Mouse (Mus musculus) midbrain, embryonic 12.5 days (tissue): ENCODE results near the gene Hist3h2a. TPM values are rescaled to one million over a fixed set of nuclear protein-coding genes. Genes with fewer than 3 reads are reported as not detected.

Experiments
- ATAC-seq: fragments of 200-750 bp; cut with Nextera tagmentation; 2 replicates; pipeline ENCODE4 v1.8.0; 2017; ENCODE audit warnings: low read depth, moderate TSS enrichment, moderate library complexity; ENCODE audit not compliant: low FRiP score
- H3K27ac ChIP-seq: fragments of 300-500 bp; sonication (generic); replicated peaks from 2 replicates; pipeline ENCODE4 v1.5.1; 2016; ENCODE audit warnings: mild to moderate bottlenecking
- H3K27me3 ChIP-seq: fragments of 300-500 bp; sonication (generic); 2 replicates; pipeline ENCODE4 v1.6.1; 2016; ENCODE audit warnings: mild to moderate bottlenecking
- H3K36me3 ChIP-seq: fragments of 300-500 bp; sonication (generic); 2 replicates; pipeline ENCODE4 v1.6.1; 2016
- H3K4me1 ChIP-seq: fragments of 300-500 bp; sonication (generic); 2 replicates; pipeline ENCODE4 v1.6.1; 2016
- H3K4me2 ChIP-seq: fragments of 300-500 bp; sonication (generic); replicated peaks from 2 replicates; pipeline ENCODE4 v1.6.1; 2016; ENCODE audit warnings: mild to moderate bottlenecking, moderate library complexity
- H3K4me3 ChIP-seq: fragments of 300-500 bp; sonication (generic); 2 replicates; pipeline ENCODE4 v1.5.1; 2016; ENCODE audit warnings: mild to moderate bottlenecking
- H3K9ac ChIP-seq: fragments of 300-500 bp; sonication (generic); replicated peaks from 2 replicates; pipeline ENCODE4 v1.6.1; 2016; ENCODE audit warnings: mild to moderate bottlenecking, moderate library complexity
- H3K9me3 ChIP-seq: fragments of 300-500 bp; sonication (generic); 2 replicates; pipeline ENCODE4 v1.6.1; 2016; ENCODE audit warnings: mild to moderate bottlenecking
- WGBS: fragments of 180-500 bp; shearing (Covaris S2); methylation state at CpG from one replicate; pipeline ENCODE4 v1.1.7; 2016; 5-methylcytosine and 5-hydroxymethylcytosine counted together
- polyA plus RNA-seq: library from polyadenylated mRNA; unstranded; fragments of >200 nt; fragmentation: Nextera tagmentation; extraction: Ambion mirVana; gene quantifications from 2 replicates; pipeline ENCODE4 v1.2.1, GENCODE M21; 2016

The Hist3h2a gene
- polyA plus RNA-seq, 1 experiment from 2014 or later, result 87.5 TPM

DNA sequence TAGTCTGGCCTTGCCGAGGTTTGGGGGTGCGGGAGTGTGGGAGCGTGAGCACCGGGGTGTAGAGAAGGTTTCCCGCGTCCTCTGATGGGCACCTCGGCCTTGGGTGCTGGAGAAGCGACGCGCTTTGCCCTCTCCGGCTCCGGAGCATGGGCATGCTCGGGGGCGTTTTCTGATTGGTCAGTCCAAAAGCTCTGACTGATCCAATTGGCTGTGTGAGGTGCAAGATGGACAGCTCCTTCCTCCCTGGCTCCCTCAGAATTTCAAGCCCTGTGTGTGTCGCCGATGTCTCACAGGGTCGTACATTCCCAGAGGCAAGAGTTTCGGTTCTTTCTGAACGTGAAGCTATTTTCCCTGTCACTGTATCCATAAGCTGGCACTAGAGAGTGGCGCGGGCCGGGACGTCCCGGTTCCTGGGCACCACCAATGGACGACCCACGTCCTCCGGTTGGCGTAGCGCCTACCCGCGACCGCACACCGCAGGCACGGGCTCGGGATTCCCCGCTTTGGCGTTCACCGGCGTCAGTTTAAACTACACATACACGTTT is 5.5 kb downstream of the Hist3h2a start:
- peaks cover 40% of the 10 kb centered on the region for H3K4me1 ChIP-seq
- 0 out of 2 replicates have a peak, but pooled peaks cover 10% of the 10 kb centered on the region for H3K36me3 ChIP-seq
- peak overlapping the region; percentile 52 for H3K9ac ChIP-seq
- WGBS, result 4% methylated on average over 40 of the region's 40 CpGs
- H3K27me3 ChIP-seq, result peaks cover 37% of the 10 kb centered on the region
- no peaks in the 10 kb centered on the region for H3K9me3 ChIP-seq
- peak; percentile 85 for ATAC-seq
- peak overlapping the region; percentile 50 for H3K4me3 ChIP-seq
- peak overlapping the region; percentile 49; the same call in 1 of the 2 replicates for H3K27ac ChIP-seq
- peak overlapping the region; percentile 74 for H3K4me2 ChIP-seq

DNA sequence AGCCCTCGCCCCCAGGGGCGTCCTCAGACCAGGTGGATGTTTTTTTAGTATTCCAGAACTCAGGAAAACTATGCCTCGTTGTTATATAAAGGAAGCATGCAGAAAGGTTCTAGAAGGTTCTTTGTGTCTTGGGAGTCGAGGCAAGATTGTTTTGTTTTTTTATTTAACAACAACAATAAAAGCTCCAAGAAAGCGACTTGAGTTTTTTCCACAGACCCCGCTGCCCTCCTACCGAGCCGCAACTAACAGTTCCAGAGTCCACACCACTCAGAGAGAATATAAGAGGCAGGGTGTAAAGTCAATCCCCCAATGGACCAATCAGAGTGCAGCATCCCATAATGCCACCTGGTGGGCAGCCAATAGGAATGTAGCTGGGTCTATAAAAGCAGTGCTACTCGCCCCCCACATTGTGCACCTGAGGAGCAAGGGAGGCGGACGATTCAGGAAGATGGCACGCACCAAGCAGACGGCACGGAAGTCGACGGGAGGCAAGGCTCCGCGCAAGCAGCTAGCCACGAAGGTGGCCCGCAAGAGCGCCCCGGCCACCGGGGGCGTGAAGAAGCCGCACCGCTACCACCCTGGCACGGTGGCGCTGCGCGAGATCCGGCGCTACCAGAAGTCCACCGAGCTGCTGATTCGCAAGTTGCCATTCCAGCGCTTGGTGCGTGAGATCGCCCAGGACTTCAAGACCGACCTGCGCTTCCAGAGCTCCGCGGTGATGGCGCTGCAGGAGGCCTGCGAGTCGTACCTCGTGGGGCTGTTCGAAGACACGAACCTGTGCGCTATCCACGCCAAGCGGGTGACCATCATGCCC is 7.1 kb downstream of the Hist3h2a start:
- ATAC-seq, result no peak
- 0 out of 2 replicates have a peak, but pooled peaks cover 10% of the 10 kb centered on the region for H3K36me3 ChIP-seq
- peaks cover 37% of the 10 kb centered on the region for H3K27me3 ChIP-seq
- 68% methylated on average over 49 of the region's 50 CpGs for WGBS
- no peak overlapping the region for H3K4me3 ChIP-seq
- no peak overlapping the region for H3K4me2 ChIP-seq
- no peak overlapping the region for H3K9ac ChIP-seq
- H3K9me3 ChIP-seq, result no peaks in the 10 kb centered on the region
- H3K4me1 ChIP-seq, result peaks cover 36% of the 10 kb centered on the region
- H3K27ac ChIP-seq, result no peak overlapping the region

DNA sequence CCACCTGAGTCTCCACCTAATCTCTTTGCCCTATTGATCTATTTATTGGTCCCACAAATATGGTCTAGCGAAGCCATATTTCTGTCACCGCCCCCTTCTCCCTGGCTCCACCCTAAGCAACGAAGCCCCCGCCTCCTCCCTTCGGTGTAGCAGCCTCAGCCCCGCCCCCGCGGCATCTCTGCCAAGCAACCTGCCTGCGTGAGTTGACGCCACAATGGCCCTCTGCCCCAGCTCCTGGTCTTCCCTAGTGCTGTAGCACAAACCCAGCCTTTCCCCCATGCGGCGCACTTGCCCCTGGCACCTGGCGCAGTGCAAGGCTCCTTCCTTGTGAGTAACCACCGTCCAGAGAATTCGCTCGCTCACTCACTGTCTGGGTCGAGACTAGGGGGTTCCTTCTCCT is 9.1 kb downstream of the Hist3h2a start:
- H3K4me3 ChIP-seq, result no peak overlapping the region
- peaks cover 18% of the 10 kb centered on the region for H3K4me1 ChIP-seq
- no peaks in the 10 kb centered on the region for H3K9me3 ChIP-seq
- H3K4me2 ChIP-seq, result no peak overlapping the region
- H3K27me3 ChIP-seq, result peaks cover 28% of the 10 kb centered on the region
- no peak overlapping the region; the same call in 1 of the 2 replicates for H3K9ac ChIP-seq
- no peak for ATAC-seq
- no peak overlapping the region for H3K27ac ChIP-seq
- 44% methylated on average over 17 of the region's 17 CpGs for WGBS
- H3K36me3 ChIP-seq, result peaks cover 6% of the 10 kb centered on the region; the same call in 1 of the 2 replicates

DNA sequence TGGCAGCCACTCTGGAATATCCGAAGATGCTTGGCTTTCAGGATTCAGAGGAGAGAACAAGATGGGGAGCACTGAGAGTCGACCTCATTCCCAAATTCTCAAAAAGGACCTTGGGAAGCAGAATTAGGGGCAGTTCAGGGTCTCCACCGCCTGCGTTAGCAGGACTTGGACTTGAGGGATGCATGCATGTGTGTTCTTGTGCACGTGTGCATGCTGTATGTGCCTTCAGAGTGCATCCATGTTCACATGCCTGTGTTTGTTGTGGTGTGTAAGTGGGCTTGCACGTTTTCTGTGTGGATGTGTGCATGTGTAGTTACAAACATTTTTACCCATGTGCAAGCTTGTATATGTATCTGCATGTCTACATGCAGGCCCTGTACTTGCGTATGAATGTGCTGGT is 9.7 kb downstream of the Hist3h2a start:
- no peak overlapping the region for H3K9ac ChIP-seq
- no peak overlapping the region for H3K4me2 ChIP-seq
- 88% methylated on average over 7 of the region's 7 CpGs for WGBS
- H3K9me3 ChIP-seq, result no peaks in the 10 kb centered on the region
- no peak overlapping the region for H3K4me3 ChIP-seq
- ATAC-seq, result no peak
- peaks cover 11% of the 10 kb centered on the region; the same call in 1 of the 2 replicates for H3K36me3 ChIP-seq
- peaks cover 15% of the 10 kb centered on the region for H3K4me1 ChIP-seq
- no peak overlapping the region for H3K27ac ChIP-seq
- peaks cover 28% of the 10 kb centered on the region for H3K27me3 ChIP-seq

DNA sequence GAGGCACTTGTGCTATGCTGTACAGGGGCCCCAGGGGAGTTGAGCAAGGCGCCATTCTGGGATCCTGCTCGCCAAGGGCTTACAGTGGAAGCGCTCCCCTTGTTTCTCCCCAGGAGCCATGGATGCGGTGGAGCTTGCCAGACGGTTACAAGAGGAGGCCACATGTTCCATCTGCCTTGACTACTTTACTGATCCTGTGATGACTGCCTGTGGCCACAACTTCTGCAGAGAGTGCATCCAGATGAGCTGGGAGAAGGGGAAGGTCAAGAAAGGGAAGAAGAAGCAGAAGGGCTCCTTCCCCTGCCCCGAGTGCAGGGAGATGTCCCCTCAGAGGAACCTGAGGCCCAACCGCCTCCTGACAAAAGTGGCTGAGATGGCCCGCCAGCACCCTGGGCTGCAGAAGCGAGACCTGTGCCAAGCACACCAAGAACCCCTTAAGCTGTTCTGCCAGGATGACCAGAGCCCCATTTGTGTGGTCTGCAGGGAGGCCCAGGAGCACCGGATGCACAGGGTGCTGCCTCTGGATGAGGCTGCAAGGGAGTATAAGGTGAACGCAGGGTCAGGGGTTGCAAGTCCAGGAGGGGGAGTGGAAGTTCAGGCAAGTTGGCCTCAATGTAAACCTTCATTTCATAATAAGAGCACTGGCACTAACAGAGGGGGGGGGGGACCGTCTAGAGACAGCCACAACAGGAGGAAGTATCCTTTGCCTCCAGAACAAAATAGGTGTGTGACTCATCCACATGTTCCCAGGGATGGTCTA is 10.7 kb downstream of the Hist3h2a start:
- Histone ChIP-seq H3K27ac (0 out of 2 replicates have a peak overlapping the region, but pooled peaks have one; percentile 25), H3K36me3 (peaks cover 12% of the 10 kb centered on the region), H3K27me3 (peaks cover 28% of the 10 kb centered on the region), H3K9me3 (no peaks in the 10 kb centered on the region), H3K4me1 (peaks cover 12% of the 10 kb centered on the region), H3K4me2 (no peak overlapping the region), H3K9ac (peak overlapping the region; percentile 24; the same call in 1 of the 2 replicates), H3K4me3 (no peak overlapping the region)
- no peak for ATAC-seq
- 53% methylated on average over 12 of the region's 12 CpGs for WGBS

DNA sequence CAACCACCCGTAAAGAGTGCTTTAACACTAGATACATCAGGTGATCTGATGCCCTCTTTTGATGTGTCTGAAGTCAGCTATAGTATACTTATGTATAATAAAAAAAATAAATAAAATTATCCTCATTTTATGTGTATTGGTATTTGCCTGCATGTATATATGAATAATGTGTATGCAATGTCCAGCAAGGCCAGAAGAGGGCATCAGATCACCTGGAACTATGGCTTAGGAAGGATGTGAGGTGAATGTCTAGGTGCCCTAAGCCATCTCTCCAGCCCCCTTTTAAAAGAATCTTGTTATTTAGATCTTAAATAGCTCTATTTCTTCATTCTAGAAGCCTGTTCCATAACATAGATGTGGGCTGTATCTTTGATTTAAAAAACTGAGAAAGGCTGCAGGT is 12.9 kb downstream of the Hist3h2a start:
- H3K9ac ChIP-seq, result no peak overlapping the region
- no peak overlapping the region for H3K4me3 ChIP-seq
- peaks cover 12% of the 10 kb centered on the region for H3K4me1 ChIP-seq
- no peaks in the 10 kb centered on the region for H3K9me3 ChIP-seq
- H3K4me2 ChIP-seq, result no peak overlapping the region
- H3K36me3 ChIP-seq, result peaks cover 28% of the 10 kb centered on the region
- WGBS, result 100% methylated on average over 1 of the region's 1 CpGs
- no peak for ATAC-seq
- no peak overlapping the region for H3K27ac ChIP-seq
- peaks cover 17% of the 10 kb centered on the region for H3K27me3 ChIP-seq

DNA sequence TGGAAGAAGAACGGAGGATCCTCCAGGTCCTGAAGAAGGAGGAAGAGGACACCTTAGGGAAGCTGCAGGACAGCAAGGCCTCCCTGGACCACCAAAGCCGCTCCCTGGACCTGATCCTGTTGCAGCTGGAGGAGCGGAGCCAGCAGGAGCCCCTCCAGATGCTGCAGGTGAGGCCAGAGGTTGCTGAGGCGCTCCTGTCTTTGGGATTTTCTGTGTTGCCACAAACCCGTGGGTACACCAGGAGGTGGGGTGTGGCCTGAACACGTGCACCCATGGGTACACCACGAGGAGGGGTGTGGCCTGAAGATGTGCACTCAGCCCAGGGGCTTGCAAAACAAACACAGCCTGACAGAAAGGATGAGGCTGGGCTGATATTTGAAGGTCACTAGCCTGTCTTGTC is 14.1 kb downstream of the Hist3h2a start:
- Histone ChIP-seq H3K27ac (no peak overlapping the region), H3K4me3 (no peak overlapping the region), H3K36me3 (peaks cover 31% of the 10 kb centered on the region), H3K27me3 (peaks cover 8% of the 10 kb centered on the region), H3K9me3 (no peaks in the 10 kb centered on the region), H3K4me1 (peaks cover 10% of the 10 kb centered on the region), H3K4me2 (no peak overlapping the region), H3K9ac (no peak overlapping the region)
- no peak for ATAC-seq
- 87% methylated on average over 7 of the region's 7 CpGs for WGBS

DNA sequence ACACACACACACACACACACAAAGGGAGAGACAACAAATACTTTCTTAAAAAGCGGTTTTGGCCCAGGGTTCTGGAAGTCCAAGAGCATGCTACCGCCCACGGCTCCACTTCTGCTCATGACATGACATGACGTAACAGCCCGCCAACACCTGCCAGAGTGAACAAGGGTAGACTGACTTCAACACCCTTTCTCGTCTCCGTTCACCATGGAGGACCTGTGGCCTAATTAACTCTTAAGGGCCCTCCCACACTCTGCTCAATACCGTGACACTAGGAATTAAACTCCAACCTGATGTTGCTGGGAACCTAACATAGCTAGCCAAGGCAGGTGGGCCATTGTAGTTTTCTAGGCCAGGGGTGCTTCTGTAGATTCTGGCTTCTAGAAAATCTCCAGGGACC is 14.5 kb downstream of the Hist3h2a start:
- H3K4me2 ChIP-seq, result no peak overlapping the region
- peaks cover 31% of the 10 kb centered on the region for H3K36me3 ChIP-seq
- no peak overlapping the region for H3K27ac ChIP-seq
- no peak overlapping the region for H3K9ac ChIP-seq
- peaks cover 11% of the 10 kb centered on the region; the same call in 1 of the 2 replicates for H3K4me1 ChIP-seq
- peaks cover 3% of the 10 kb centered on the region; the same call in 1 of the 2 replicates for H3K27me3 ChIP-seq
- no peak for ATAC-seq
- no peaks in the 10 kb centered on the region for H3K9me3 ChIP-seq
- 88% methylated on average over 8 of the region's 8 CpGs for WGBS
- no peak overlapping the region for H3K4me3 ChIP-seq

DNA sequence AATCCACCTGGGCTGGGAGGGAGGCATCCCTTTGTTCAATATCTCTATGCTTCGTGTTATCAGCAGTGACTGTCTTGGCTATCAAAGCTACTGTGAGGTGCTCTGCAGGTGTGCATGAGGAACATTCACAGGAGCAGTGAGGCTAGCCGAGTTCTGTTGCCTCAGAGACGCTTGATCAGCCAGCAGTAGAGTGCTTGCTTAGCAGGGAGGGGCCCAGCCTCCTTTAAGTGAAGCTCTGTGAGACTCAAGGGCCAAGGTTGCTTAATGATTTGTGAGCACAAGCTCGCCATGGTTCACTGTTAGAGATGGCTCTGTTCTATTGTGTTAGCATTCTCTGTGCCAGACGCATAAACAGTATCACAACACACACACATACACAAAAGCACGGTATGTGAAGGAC is 15.2 kb downstream of the Hist3h2a start:
- H3K4me1 ChIP-seq, result peaks cover 13% of the 10 kb centered on the region; the same call in 1 of the 2 replicates
- H3K9me3 ChIP-seq, result no peaks in the 10 kb centered on the region
- WGBS, result 77% methylated on average over 6 of the region's 6 CpGs
- ATAC-seq, result no peak
- no peak overlapping the region for H3K9ac ChIP-seq
- no peaks in the 10 kb centered on the region for H3K27me3 ChIP-seq
- H3K27ac ChIP-seq, result no peak overlapping the region
- H3K36me3 ChIP-seq, result peaks cover 31% of the 10 kb centered on the region
- no peak overlapping the region for H3K4me3 ChIP-seq
- H3K4me2 ChIP-seq, result no peak overlapping the region

DNA sequence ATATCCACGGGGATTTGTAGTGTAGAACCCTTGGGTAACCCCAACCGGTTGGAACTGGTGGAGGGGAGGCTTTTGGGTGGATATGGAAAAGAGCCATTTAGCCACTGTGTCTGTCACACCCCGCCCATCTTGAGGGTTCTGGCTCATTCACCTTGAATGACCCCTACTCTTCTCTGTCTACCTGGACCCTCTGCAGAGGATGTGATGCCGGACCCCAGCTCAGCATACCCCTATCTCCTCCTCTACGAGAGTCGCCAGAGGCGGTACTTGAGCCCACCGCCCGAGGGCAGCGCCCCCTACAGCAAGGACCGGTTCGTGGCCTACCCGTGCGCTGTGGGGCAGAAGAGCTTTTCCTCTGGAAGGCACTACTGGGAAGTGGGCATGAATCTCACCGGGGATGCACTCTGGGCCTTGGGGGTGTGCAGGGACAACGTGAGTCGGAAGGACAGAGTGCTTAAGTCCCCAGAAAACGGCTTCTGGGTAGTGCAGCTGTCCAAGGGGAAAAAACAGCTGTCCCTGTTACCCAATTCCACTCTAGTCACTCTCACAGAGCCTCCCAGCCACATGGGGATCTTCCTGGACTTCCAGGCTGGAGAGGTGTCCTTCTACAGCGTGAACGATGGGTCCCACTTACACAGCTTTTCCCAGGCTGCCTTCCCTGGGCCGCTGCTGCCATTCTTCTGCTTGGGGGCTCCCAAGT is 16.5 kb downstream of the Hist3h2a start:
- no peaks in the 10 kb centered on the region for H3K9me3 ChIP-seq
- H3K36me3 ChIP-seq, result peaks cover 35% of the 10 kb centered on the region
- H3K9ac ChIP-seq, result no peak overlapping the region
- no peak for ATAC-seq
- H3K4me1 ChIP-seq, result peaks cover 11% of the 10 kb centered on the region; the same call in 1 of the 2 replicates
- no peaks in the 10 kb centered on the region for H3K27me3 ChIP-seq
- H3K4me2 ChIP-seq, result no peak overlapping the region
- no peak overlapping the region for H3K4me3 ChIP-seq
- WGBS, result 88% methylated on average over 21 of the region's 21 CpGs
- no peak overlapping the region for H3K27ac ChIP-seq

DNA sequence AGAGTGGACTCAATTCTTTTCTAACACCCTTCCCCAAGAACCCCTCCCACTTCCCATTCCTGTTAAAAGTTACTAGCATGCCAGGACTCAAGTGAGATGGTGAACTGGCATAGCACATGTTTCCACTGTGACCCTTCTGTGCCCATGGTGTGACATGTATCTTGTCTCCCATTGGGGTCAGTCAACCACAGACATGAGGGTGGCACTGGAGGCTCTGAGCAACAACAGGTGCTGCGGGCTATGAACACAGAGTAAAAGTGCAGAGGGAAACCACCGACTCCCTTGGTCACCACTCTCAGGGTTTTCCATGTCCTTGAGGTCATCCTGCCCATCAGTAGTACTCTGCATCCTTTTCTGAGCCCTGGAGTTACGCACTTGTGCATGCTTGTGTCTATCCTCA is 17.3 kb downstream of the Hist3h2a start:
- Histone ChIP-seq H3K9ac (no peak overlapping the region), H3K9me3 (no peaks in the 10 kb centered on the region), H3K27me3 (no peaks in the 10 kb centered on the region), H3K4me2 (no peak overlapping the region), H3K4me1 (peaks cover 14% of the 10 kb centered on the region), H3K4me3 (no peak overlapping the region), H3K27ac (no peak overlapping the region), H3K36me3 (peaks cover 35% of the 10 kb centered on the region)
- 92% methylated on average over 3 of the region's 3 CpGs for WGBS
- no peak for ATAC-seq
